Mouse (Mus musculus) heart, embryonic 14.5 days (tissue): Measurements from ENCODE around the gene Psmb11. TPM values are rescaled to one million over a fixed set of nuclear protein-coding genes. Genes with fewer than 3 reads are reported as not detected.
A peak's percentile ranks its signal among the peaks of the same experiment; 100 is the strongest.

Experiments
- ATAC-seq: fragments of 200-750 bp; cut with Nextera tagmentation; 2 replicates; pipeline ENCODE4 v1.8.0; 2017; ENCODE audit warnings: low read depth, moderate TSS enrichment; ENCODE audit not compliant: insufficient number of reproducible peaks, insufficient read depth, low FRiP score
- H3K27ac ChIP-seq, 2 experiments: fragments of 200-500 bp in 1 of 2; fragments of 300-500 bp in 1 of 2; sonication (generic) in 1 of 2; replicated peaks in 1 of 2; 2 replicates each; pipeline ENCODE4 v1.5.1; 2012 to 2014; ENCODE audit warnings: low read depth in 2 of 2, low read length in 2 of 2, control low read depth in 1 of 2, mild to moderate bottlenecking in 1 of 2, mixed read lengths in 1 of 2; ENCODE audit not compliant: control insufficient read depth in 1 of 2, insufficient read depth in 1 of 2
- H3K27me3 ChIP-seq: fragments of 300-500 bp; sonication (generic); 2 replicates; pipeline ENCODE4 v1.6.1; 2014; ENCODE audit warnings: mild to moderate bottlenecking, low read length, control low read depth; ENCODE audit not compliant: control insufficient read depth, insufficient read depth
- H3K36me3 ChIP-seq: fragments of 300-500 bp; sonication (generic); 2 replicates; pipeline ENCODE4 v1.6.1; 2014; ENCODE audit warnings: mild to moderate bottlenecking, control low read depth, low read length, mixed read lengths; ENCODE audit not compliant: control insufficient read depth, insufficient read depth
- H3K4me1 ChIP-seq, 2 experiments: fragments of 200-500 bp in 1 of 2; fragments of 300-500 bp in 1 of 2; sonication (generic) in 1 of 2; 2 replicates each; pipeline ENCODE4 v1.6.1; 2012 to 2014; ENCODE audit warnings: low read length in 2 of 2, control low read depth in 1 of 2, mixed read lengths in 1 of 2; ENCODE audit not compliant: control insufficient read depth in 2 of 2, insufficient read depth in 2 of 2
- H3K4me2 ChIP-seq: fragments of 300-500 bp; sonication (generic); 2 replicates; pipeline ENCODE4 v1.6.1; 2014; ENCODE audit warnings: mild to moderate bottlenecking, low read length
- H3K4me3 ChIP-seq, 2 experiments: fragments of 200-500 bp in 1 of 2; fragments of 300-500 bp in 1 of 2; sonication (generic) in 1 of 2; 2 replicates each; pipeline ENCODE4 v1.5.1; 2012 to 2014; ENCODE audit warnings: low read length in 2 of 2, mild to moderate bottlenecking in 2 of 2, control low read depth in 1 of 2, low read depth in 1 of 2, moderate library complexity in 1 of 2; ENCODE audit not compliant: control insufficient read depth in 1 of 2, insufficient read depth in 1 of 2
- H3K9ac ChIP-seq: fragments of 300-500 bp; sonication (generic); 2 replicates; pipeline ENCODE4 v1.6.1; 2014; ENCODE audit warnings: mild to moderate bottlenecking, low read length
- H3K9me3 ChIP-seq: fragments of 300-500 bp; sonication (generic); 2 replicates; pipeline ENCODE4 v1.6.1; 2016; ENCODE audit warnings: low read length, control low read depth; ENCODE audit not compliant: control insufficient read depth
- WGBS: fragments of 180-500 bp; shearing (Covaris S2); extraction: QIAGEN DNeasy Blood & Tissue Kit; methylation state at CpG from one replicate; pipeline ENCODE4 v1.1.7; 2014; 5-methylcytosine and 5-hydroxymethylcytosine counted together
- polyA plus RNA-seq: library from polyadenylated mRNA; unstranded; fragments of >200 nt; fragmentation: Nextera tagmentation; extraction: Ambion mirVana; gene quantifications from 2 replicates; pipeline ENCODE4 v1.2.1, GENCODE M21; 2014

The Psmb11 gene
- polyA plus RNA-seq, 1 experiment from 2014 or later, result not detected

DNA sequence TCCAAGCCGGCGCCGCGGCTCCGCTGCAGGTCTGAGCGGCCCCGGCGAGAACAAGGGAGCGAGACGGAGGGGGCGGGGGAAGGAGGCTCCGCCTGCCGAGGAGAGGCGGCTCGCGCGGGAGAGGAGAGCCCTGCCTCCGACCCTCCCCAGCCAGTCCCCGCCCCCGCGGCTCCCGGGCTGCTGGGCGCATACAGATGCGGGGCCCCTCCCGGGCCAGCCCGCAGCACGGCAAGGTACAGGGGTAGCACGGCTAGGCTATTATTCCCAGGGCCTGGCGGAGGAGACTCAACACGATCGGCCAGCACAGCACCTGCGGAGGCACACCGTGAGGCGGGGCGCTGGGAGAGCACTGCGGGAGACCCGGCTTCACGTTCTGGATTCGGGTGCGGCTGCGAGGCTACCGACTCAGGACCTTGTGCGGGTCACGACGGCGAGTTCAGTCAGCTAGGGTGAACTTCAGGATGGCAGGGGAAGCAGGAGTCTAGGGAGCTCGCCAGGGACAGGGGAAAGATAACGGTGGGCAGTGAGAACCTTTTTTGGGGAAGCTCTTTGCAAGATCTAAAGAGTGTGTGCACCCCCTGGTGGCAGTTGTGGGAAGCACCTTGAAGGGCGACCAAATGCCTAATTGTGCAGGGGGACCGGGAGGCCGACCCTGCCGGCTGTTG is 20.2 kb downstream of the Psmb11 start, which contains the start of gene Cdh24:
Gene Cdh24, minus strand, starts transcription at position 60 of the 665 bp plus-strand sequence.
- Histone ChIP-seq H3K27ac (peak within 1 kb of the TSS; percentile 30 to 60), H3K4me1 (peaks cover 4% of the 10 kb centered on the region in 2 experiments; a peak in 2 of 4 replicates), H3K27me3 (no peaks in the 10 kb centered on the region), H3K4me3 (peak within 1 kb of the TSS; percentile 65 to 73), H3K9me3 (no peaks in the 10 kb centered on the region), H3K36me3 (peaks cover 56% of the 10 kb centered on the region), H3K4me2 (peak within 1 kb of the TSS; percentile 98), H3K9ac (peak within 1 kb of the TSS; percentile 85)
- ATAC-seq, result peak; percentile 85
- WGBS, result 1% methylated on average over 46 of the region's 52 CpGs

DNA sequence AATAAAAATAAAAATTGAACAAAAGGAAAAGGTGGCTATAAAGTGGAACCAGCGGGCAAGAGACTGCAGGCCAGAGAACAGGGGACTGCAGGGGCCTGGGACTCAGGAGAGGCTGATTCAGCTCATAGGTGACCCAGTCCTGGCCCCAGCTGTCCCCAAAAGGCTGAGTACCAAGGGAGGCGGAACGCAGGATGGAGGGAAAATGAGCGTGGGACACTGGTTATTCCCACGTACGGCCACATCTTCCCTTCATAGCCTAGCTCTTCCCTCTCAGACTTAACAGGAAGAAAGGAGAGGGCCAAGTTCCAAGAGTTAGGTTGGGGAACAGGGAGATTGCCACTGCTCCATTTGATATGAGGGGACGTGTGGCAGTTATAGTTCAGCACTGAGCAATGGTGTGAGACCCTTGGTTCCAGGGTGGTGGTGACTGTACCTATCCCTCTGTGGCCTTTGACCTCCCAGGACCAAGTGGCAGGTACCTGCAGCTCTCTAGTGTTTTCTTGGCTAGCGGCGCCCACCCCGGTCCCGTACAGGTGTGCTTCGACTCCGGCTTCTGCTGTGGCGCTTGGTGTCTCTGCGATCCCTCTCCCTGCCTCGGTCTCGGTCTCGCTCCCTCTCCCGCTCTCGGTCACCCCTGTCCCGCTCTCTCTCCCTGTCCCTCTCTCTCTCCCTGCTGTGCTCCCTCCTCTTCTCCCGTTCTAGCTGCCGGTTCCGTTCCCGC is 21.2 kb downstream of the Psmb11 start:
- H3K36me3 ChIP-seq, result peaks cover 61% of the 10 kb centered on the region
- no peak overlapping the region for H3K9ac ChIP-seq
- no peak overlapping the region for H3K27ac ChIP-seq
- H3K4me1 ChIP-seq, result peaks cover 4% of the 10 kb centered on the region in 2 experiments; a peak in 2 of 4 replicates
- WGBS, result 82% methylated on average over 25 of the region's 25 CpGs
- H3K9me3 ChIP-seq, result no peaks in the 10 kb centered on the region
- no peak overlapping the region for H3K4me3 ChIP-seq
- no peaks in the 10 kb centered on the region for H3K27me3 ChIP-seq
- H3K4me2 ChIP-seq, result no peak overlapping the region
- no peak for ATAC-seq

GRCm38 (mm10) chr14:54643011-54643410 is 21.8 kb downstream of the Psmb11 start:
- no peak overlapping the region for H3K4me2 ChIP-seq
- peaks cover 63% of the 10 kb centered on the region for H3K36me3 ChIP-seq
- H3K27ac ChIP-seq, result no peak overlapping the region
- WGBS, result 79% methylated on average over 2 of the region's 2 CpGs
- H3K9ac ChIP-seq, result no peak overlapping the region
- H3K9me3 ChIP-seq, result no peaks in the 10 kb centered on the region
- no peak overlapping the region for H3K4me3 ChIP-seq
- H3K4me1 ChIP-seq, result peaks cover 4% of the 10 kb centered on the region in 2 experiments; a peak in 2 of 4 replicates
- ATAC-seq, result no peak
- no peaks in the 10 kb centered on the region for H3K27me3 ChIP-seq

GRCm38 (mm10) chr14:54644294-54644693 is 23.1 kb downstream of the Psmb11 start:
- Histone ChIP-seq H3K27me3 (no peaks in the 10 kb centered on the region), H3K4me1 (peaks cover 4% of the 10 kb centered on the region in 2 experiments; a peak in 2 of 4 replicates), H3K9me3 (no peaks in the 10 kb centered on the region), H3K27ac (no peak overlapping the region), H3K4me3 (no peak overlapping the region), H3K9ac (no peak overlapping the region), H3K36me3 (peaks cover 74% of the 10 kb centered on the region), H3K4me2 (no peak overlapping the region)
- no peak for ATAC-seq
- 69% methylated on average over 9 of the region's 9 CpGs for WGBS

DNA sequence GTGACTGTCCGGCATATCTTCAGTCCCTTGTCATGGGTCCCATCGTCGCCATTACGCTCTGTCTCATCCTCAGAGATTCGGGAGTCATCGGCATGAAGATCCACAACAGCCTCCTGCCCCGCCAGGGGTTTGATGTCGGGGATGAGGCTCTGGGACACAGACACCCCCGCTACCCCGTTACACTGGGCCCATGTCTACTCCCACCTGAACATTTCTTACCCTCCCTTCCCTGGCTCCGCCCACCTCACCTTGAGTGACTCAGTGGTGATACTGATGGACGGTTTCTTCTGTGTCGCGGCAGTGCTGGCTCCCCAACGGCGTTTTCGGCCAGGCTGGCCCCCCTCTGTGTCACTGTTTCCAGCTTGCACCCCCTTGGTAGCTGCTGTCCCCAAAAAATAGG is 25.2 kb downstream of the Psmb11 start:
- no peak overlapping the region for H3K4me3 ChIP-seq
- 91% methylated on average over 17 of the region's 17 CpGs for WGBS
- H3K36me3 ChIP-seq, result peaks cover 95% of the 10 kb centered on the region
- no peaks in the 10 kb centered on the region for H3K27me3 ChIP-seq
- no peak overlapping the region for H3K9ac ChIP-seq
- H3K4me2 ChIP-seq, result no peak overlapping the region
- no peak for ATAC-seq
- no peak overlapping the region for H3K27ac ChIP-seq
- H3K4me1 ChIP-seq, result 0 out of 4 replicates have a peak, but pooled peaks cover 0 to 3% of the 10 kb centered on the region in 2 experiments
- H3K9me3 ChIP-seq, result no peaks in the 10 kb centered on the region

GRCm38 (mm10) chr14:54646898-54647636 is 25.8 kb downstream of the Psmb11 start:
- H3K36me3 ChIP-seq, result peaks cover 95% of the 10 kb centered on the region
- H3K27ac ChIP-seq, result no peak overlapping the region
- H3K4me2 ChIP-seq, result no peak overlapping the region
- no peak for ATAC-seq
- 88% methylated on average over 8 of the region's 8 CpGs for WGBS
- H3K9me3 ChIP-seq, result no peaks in the 10 kb centered on the region
- H3K9ac ChIP-seq, result no peak overlapping the region
- no peaks in the 10 kb centered on the region for H3K27me3 ChIP-seq
- no peak overlapping the region for H3K4me3 ChIP-seq
- peaks cover 0 to 6% of the 10 kb centered on the region in 2 experiments; a peak in 2 of 4 replicates for H3K4me1 ChIP-seq

GRCm38 (mm10) chr14:54647900-54648299 is 26.7 kb downstream of the Psmb11 start:
- Histone ChIP-seq H3K4me3 (no peak overlapping the region), H3K36me3 (peaks cover 87% of the 10 kb centered on the region), H3K4me2 (no peak overlapping the region), H3K27me3 (no peaks in the 10 kb centered on the region), H3K9me3 (no peaks in the 10 kb centered on the region), H3K27ac (no peak overlapping the region), H3K9ac (no peak overlapping the region), H3K4me1 (peaks cover 5 to 14% of the 10 kb centered on the region in 2 experiments)
- ATAC-seq, result no peak
- 76% methylated on average over 4 of the region's 4 CpGs for WGBS
